Mouse (Mus musculus) liver, postnatal 0 days (tissue): ENCODE results near the gene Hcar1.

Experiments used
- CTCF ChIP-seq: sonication (generic); IDR thresholded peaks from 2 replicates; pipeline ENCODE4 v1.5.1; 2016; ENCODE audit warnings: antibody characterized with exemption, low read depth
- EP300 ChIP-seq: IDR thresholded peaks from 2 replicates; pipeline ENCODE4 v1.6.1; 2016; ENCODE audit warnings: antibody characterized with exemption, low read depth, mild to moderate bottlenecking

GRCm38 (mm10) chr5:123886365-123886764, 6.5 kb upstream of the Hcar1 start:
- TF ChIP-seq EP300 (no peak), CTCF (no peak)
